Mouse (Mus musculus) megakaryocyte, adult 5-6 weeks (primary cell): ENCODE results near the gene Olfr1105. TPM values are rescaled to one million over a fixed set of nuclear protein-coding genes. Genes with fewer than 3 reads are reported as not detected.

ENCODE experiments used
- ATAC-seq: 2 replicates; pipeline ENCODE4 v1.8.0; 2016; ENCODE audit warnings: mild to moderate bottlenecking, inconsistent platforms; ENCODE audit not compliant: poor library complexity, severe bottlenecking
- total RNA-seq, 2 experiments: library from RNA; stranded (forward) in 1 of 2; stranded (reverse) in 1 of 2; fragments of 153-499, 151-499 nt in 1 of 2; fragments of 221-1000, 200-1000 nt in 1 of 2; gene quantifications; 2 replicates each; pipeline versions ENCODE4 v1.2.3 to v1.2.4; 2015 to 2017

The Olfr1105 gene
- total RNA-seq (2015) (not detected in 2 replicates), total RNA-seq (2017) (not detected in 2 replicates)

- no peak for ATAC-seq
These were observed at the start of gene Olfr1105 for GRCm38 (mm10) chr2:87036431-87036830. TSS of gene Olfr1105 (minus strand) at chr2:87036531.

DNA sequence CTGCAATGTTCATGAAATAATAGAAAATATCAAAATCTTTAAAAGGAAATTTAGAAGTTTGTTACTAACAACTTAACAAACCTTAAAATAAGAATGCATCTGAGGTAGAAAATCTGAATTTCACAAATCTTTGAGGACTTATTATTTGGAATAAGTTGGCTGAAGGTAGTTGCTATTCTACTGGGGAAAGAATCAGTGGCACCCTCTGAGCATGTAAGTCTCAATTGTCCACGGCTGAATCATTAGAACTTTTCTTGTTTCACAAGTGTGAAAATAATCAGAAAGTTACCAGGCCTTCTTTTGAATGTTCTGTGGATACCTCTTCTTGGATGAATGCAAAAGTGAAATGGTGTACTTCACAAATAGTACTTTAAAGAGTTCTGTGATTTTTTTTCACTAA lies 39.4 kb upstream of the Olfr1105 start, which contains the start of gene Olfr1107:
Olfr1107 (minus strand) TSS at position 101 of the 400 bp plus-strand sequence.
- no peak for ATAC-seq

GRCm38 (mm10) chr2:87052173-87052572 lies 15.8 kb upstream of the Olfr1105 start, which contains the start of gene Olfr1106:
TSS of gene Olfr1106 (minus strand) at chr2:87052273.
- ATAC-seq = no peak

GRCm38 (mm10) chr2:87026980-87027379 lies 9.4 kb downstream of the Olfr1105 start, which contains the start of gene Olfr1104:
TSS of gene Olfr1104 (minus strand) at chr2:87027080.
- no peak for ATAC-seq

DNA sequence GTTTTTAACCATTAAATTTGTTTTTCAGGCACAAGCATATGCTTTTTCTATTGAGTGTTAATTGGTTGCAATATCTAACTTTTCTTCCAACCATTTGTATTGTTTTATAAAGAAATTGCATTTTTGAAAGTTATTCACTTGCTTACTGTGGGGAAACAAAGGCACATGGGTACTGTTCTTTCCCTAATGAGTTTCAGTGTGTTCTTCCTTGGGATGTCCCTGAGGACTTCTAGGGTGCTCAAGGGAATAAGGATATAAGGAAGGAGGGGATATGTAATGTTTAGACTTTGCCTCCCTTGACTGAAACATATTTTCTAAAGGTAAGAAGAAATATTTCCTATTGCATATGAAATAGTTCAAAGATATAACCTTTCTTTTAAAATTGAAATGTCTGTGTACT lies 38.2 kb downstream of the Olfr1105 start, which contains the start of gene Olfr1102:
Olfr1102 (plus strand) TSS at position 301 of the 400 bp plus-strand sequence.
- no peak for ATAC-seq

GRCm38 (mm10) chr2:86991121-86991520 lies 45.2 kb downstream of the Olfr1105 start, which contains the start of gene Olfr1101:
TSS of gene Olfr1101 (minus strand) at chr2:86991221.
- no peak for ATAC-seq

Other genes with a start within 250 kb of the Olfr1105 start
- not detected in 2 replicates for gene Olfr141, start 226.5 kb downstream of the Olfr1105 start, total RNA-seq (2015)
- gene Olfr141, start 226.5 kb downstream of the Olfr1105 start, total RNA-seq (2017) = not detected in 2 replicates
- not detected in 2 replicates for gene Olfr1094, start 211.9 kb downstream of the Olfr1105 start, total RNA-seq (2015)
- gene Olfr1094, start 211.9 kb downstream of the Olfr1105 start, total RNA-seq (2017) = not detected in 2 replicates
- gene Olfr1095, start 184.8 kb downstream of the Olfr1105 start, total RNA-seq (2015) = not detected in 2 replicates
- not detected in 2 replicates for gene Olfr1095, start 184.8 kb downstream of the Olfr1105 start, total RNA-seq (2017)
- gene Gm13723, start 161.7 kb downstream of the Olfr1105 start, total RNA-seq (2015) = not detected in 2 replicates
- not detected in 2 replicates for gene Gm13723, start 161.7 kb downstream of the Olfr1105 start, total RNA-seq (2017)
- gene Olfr1097, start 144.3 kb downstream of the Olfr1105 start, total RNA-seq (2015) = not detected in 2 replicates
- gene Olfr1097, start 144.3 kb downstream of the Olfr1105 start, total RNA-seq (2017) = not detected in 2 replicates
- gene Olfr1098, start 112.0 kb downstream of the Olfr1105 start, total RNA-seq (2015) = not detected in 2 replicates
- gene Olfr1098, start 112.0 kb downstream of the Olfr1105 start, total RNA-seq (2017) = not detected in 2 replicates
- not detected in 2 replicates for gene Olfr1099, start 75.8 kb downstream of the Olfr1105 start, total RNA-seq (2015)
- not detected in 2 replicates for gene Olfr1099, start 75.8 kb downstream of the Olfr1105 start, total RNA-seq (2017)
- gene Olfr1100, start 56.6 kb downstream of the Olfr1105 start, total RNA-seq (2015) = not detected in 2 replicates
- gene Olfr1100, start 56.6 kb downstream of the Olfr1105 start, total RNA-seq (2017) = not detected in 2 replicates
- not detected in 2 replicates for gene Olfr1101, start 45.3 kb downstream of the Olfr1105 start, total RNA-seq (2015)
- gene Olfr1101, start 45.3 kb downstream of the Olfr1105 start, total RNA-seq (2017) = not detected in 2 replicates
- not detected in 2 replicates for gene Olfr1102, start 38.1 kb downstream of the Olfr1105 start, total RNA-seq (2015)
- not detected in 2 replicates for gene Olfr1102, start 38.1 kb downstream of the Olfr1105 start, total RNA-seq (2017)
- gene Olfr1104, start 9.5 kb downstream of the Olfr1105 start, total RNA-seq (2015) = not detected in 2 replicates
- gene Olfr1104, start 9.5 kb downstream of the Olfr1105 start, total RNA-seq (2017) = not detected in 2 replicates
- gene Olfr1106, start 15.7 kb upstream of the Olfr1105 start, total RNA-seq (2015) = not detected in 2 replicates
- not detected in 2 replicates for gene Olfr1106, start 15.7 kb upstream of the Olfr1105 start, total RNA-seq (2017)
- gene Olfr1107, start 39.3 kb upstream of the Olfr1105 start, total RNA-seq (2015) = not detected in 2 replicates
- gene Olfr1107, start 39.3 kb upstream of the Olfr1105 start, total RNA-seq (2017) = not detected in 2 replicates
- gene Olfr1109, start 59.5 kb upstream of the Olfr1105 start, total RNA-seq (2015) = not detected in 2 replicates
- not detected in 2 replicates for gene Olfr1109, start 59.5 kb upstream of the Olfr1105 start, total RNA-seq (2017)
- not detected in 2 replicates for gene Olfr259, start 78.0 kb upstream of the Olfr1105 start, total RNA-seq (2015)
- not detected in 2 replicates for gene Olfr259, start 78.0 kb upstream of the Olfr1105 start, total RNA-seq (2017)
- gene Olfr1110, start 103.8 kb upstream of the Olfr1105 start, total RNA-seq (2015) = not detected in 2 replicates
- not detected in 2 replicates for gene Olfr1110, start 103.8 kb upstream of the Olfr1105 start, total RNA-seq (2017)
- not detected in 2 replicates for gene Olfr1111, start 116.1 kb upstream of the Olfr1105 start, total RNA-seq (2015)
- gene Olfr1111, start 116.1 kb upstream of the Olfr1105 start, total RNA-seq (2017) = not detected in 2 replicates
- not detected in 2 replicates for gene Olfr1112, start 151.3 kb upstream of the Olfr1105 start, total RNA-seq (2015)
- gene Olfr1112, start 151.3 kb upstream of the Olfr1105 start, total RNA-seq (2017) = not detected in 2 replicates
- not detected in 2 replicates for gene Olfr1113, start 172.4 kb upstream of the Olfr1105 start, total RNA-seq (2015)
- gene Olfr1113, start 172.4 kb upstream of the Olfr1105 start, total RNA-seq (2017) = not detected in 2 replicates
- gene Olfr1115, start 211.5 kb upstream of the Olfr1105 start, total RNA-seq (2015) = not detected in 2 replicates
- gene Olfr1115, start 211.5 kb upstream of the Olfr1105 start, total RNA-seq (2017) = not detected in 2 replicates
- gene Olfr1116, start 231.0 kb upstream of the Olfr1105 start, total RNA-seq (2015) = not detected in 2 replicates
- not detected in 2 replicates for gene Olfr1116, start 231.0 kb upstream of the Olfr1105 start, total RNA-seq (2017)